Mouse (Mus musculus): ENCODE measurements around the gene Zfp260. TPM values are rescaled to one million over a fixed set of nuclear protein-coding genes. Genes with fewer than 3 reads are reported as not detected.
A peak's percentile ranks its signal among the peaks of the same experiment; 100 is the strongest.

The Zfp260 gene
- 148 and 151 TPM in 2 replicates for polyA plus RNA-seq (2016; fragmentation: Nextera tagmentation; extraction: Ambion mirVana)

DNA sequence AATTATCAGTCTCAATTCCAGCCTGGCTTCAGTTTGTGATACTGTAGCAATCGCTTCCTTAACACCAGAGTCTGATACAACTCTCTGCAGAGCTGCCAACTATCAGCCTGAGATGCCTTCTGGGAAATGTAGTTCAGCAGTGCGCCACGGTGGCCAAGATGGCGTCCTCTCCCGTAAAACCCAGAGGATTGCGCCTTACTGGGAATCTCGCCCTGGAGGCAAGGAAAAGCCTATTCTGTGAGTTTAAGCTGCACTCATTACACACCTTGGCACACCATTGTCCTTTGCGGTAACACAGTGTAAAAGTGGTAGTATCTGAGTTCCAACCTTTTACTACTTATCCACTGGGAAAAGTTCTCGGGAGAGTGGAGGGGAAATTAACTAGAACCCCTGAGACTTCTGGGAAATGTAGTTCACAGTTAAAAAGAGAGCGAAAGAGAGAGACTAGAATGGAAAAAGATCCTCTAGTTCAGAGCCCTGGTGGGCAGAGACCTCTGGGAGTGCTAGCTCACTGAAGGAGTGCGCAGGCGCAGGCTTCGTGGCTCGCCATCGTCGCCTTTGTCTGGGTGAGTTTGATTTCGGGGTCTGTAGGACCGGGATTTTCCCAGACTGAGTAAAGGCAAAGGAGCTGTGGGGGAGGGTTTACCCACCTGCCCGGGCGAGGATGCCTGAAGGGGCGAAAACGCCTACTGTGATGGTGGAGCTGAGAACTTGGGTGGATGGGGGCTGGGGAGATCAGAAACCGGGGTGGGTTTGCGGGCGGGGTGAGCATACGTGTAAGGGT lies at the start of gene Zfp260:
Gene Zfp260 (plus strand): TSS at position 132 of the 784 bp plus-strand sequence.
- H3K9ac ChIP-seq, result peak within 1 kb of the TSS; percentile 77
- WGBS, result under 1% methylated on average over 26 of the region's 26 CpGs
- peak within 1 kb of the TSS; percentile 58 for H3K4me3 ChIP-seq
- H3K36me3 ChIP-seq, result peaks cover 24% of the 10 kb centered on the region
- H3K4me1 ChIP-seq, result peaks cover 15% of the 10 kb centered on the region; the same call in 1 of the 2 replicates
- peak within 1 kb of the TSS; percentile 98 for H3K27ac ChIP-seq
- H3K9me3 ChIP-seq, result no peaks in the 10 kb centered on the region
- peak; percentile 81 for ATAC-seq (ENCODE audit: insufficient number of reproducible peaks, insufficient read depth, low FRiP score, low TSS enrichment)
- H3K27me3 ChIP-seq, result no peaks in the 10 kb centered on the region
- peak within 1 kb of the TSS; percentile 66 for H3K4me2 ChIP-seq (replicated peaks)

- peaks cover 6% of the 10 kb centered on the region; the same call in 1 of the 2 replicates for H3K4me1 ChIP-seq
- H3K4me3 ChIP-seq, result no peak overlapping the region
- H3K27ac ChIP-seq, result no peak overlapping the region
- no peaks in the 10 kb centered on the region for H3K9me3 ChIP-seq
- H3K4me2 ChIP-seq (replicated peaks), result no peak overlapping the region
- H3K36me3 ChIP-seq, result 0 out of 2 replicates have a peak, but pooled peaks cover 3% of the 10 kb centered on the region
- no peaks in the 10 kb centered on the region for H3K27me3 ChIP-seq
- no peak overlapping the region for H3K9ac ChIP-seq
- WGBS, result 92% methylated on average over 4 of the region's 4 CpGs
- no peak for ATAC-seq (ENCODE audit: insufficient number of reproducible peaks, insufficient read depth, low FRiP score, low TSS enrichment)
Observed at GRCm38 (mm10) chr7:30048126-30048525, 46.5 kb upstream of the Zfp260 start.

GRCm38 (mm10) chr7:30050882-30051548 lies 43.6 kb upstream of the Zfp260 start, which contains the start of gene Zfp14:
TSS of gene Zfp14 (minus strand) at chr7:30051380.
- ATAC-seq (ENCODE audit: insufficient number of reproducible peaks, insufficient read depth, low FRiP score, low TSS enrichment), result peak; percentile 96
- Histone ChIP-seq H3K9me3 (no peaks in the 10 kb centered on the region), H3K4me2 (replicated peaks) (peak within 1 kb of the TSS; percentile 88), H3K4me3 (peak within 1 kb of the TSS; percentile 79), H3K27ac (peak within 1 kb of the TSS; percentile 81), H3K9ac (peak within 1 kb of the TSS; percentile 85), H3K4me1 (peaks cover 9% of the 10 kb centered on the region; the same call in 1 of the 2 replicates), H3K36me3 (peaks cover 12% of the 10 kb centered on the region), H3K27me3 (no peaks in the 10 kb centered on the region)
- WGBS, result under 1% methylated on average over 40 of the region's 40 CpGs

GRCm38 (mm10) chr7:30053591-30053990 lies 41.0 kb upstream of the Zfp260 start:
- H3K27ac ChIP-seq, result peak overlapping the region; percentile 70; the same call in 1 of the 2 replicates
- no peak overlapping the region for H3K9ac ChIP-seq
- no peak overlapping the region for H3K4me3 ChIP-seq
- 12% methylated on average over 3 of the region's 3 CpGs for WGBS
- peaks cover 9% of the 10 kb centered on the region; the same call in 1 of the 2 replicates for H3K4me1 ChIP-seq
- H3K27me3 ChIP-seq, result no peaks in the 10 kb centered on the region
- no peak overlapping the region for H3K4me2 ChIP-seq (replicated peaks)
- H3K9me3 ChIP-seq, result no peaks in the 10 kb centered on the region
- ATAC-seq (ENCODE audit: insufficient number of reproducible peaks, insufficient read depth, low FRiP score, low TSS enrichment), result no peak
- H3K36me3 ChIP-seq, result peaks cover 26% of the 10 kb centered on the region

GRCm38 (mm10) chr7:30060341-30060740 lies 34.2 kb upstream of the Zfp260 start:
- H3K9me3 ChIP-seq, result no peaks in the 10 kb centered on the region
- no peak overlapping the region for H3K4me3 ChIP-seq
- H3K36me3 ChIP-seq, result peaks cover 58% of the 10 kb centered on the region
- H3K4me1 ChIP-seq, result no peaks in the 10 kb centered on the region
- no peak overlapping the region for H3K27ac ChIP-seq
- no peak for ATAC-seq (ENCODE audit: insufficient number of reproducible peaks, insufficient read depth, low FRiP score, low TSS enrichment)
- 79% methylated on average over 6 of the region's 6 CpGs for WGBS
- no peaks in the 10 kb centered on the region for H3K27me3 ChIP-seq
- no peak overlapping the region for H3K9ac ChIP-seq
- H3K4me2 ChIP-seq (replicated peaks), result no peak overlapping the region

GRCm38 (mm10) chr7:30062478-30062877 lies 32.1 kb upstream of the Zfp260 start:
- Histone ChIP-seq H3K4me1 (no peaks in the 10 kb centered on the region), H3K9ac (no peak overlapping the region), H3K9me3 (no peaks in the 10 kb centered on the region), H3K4me2 (replicated peaks) (no peak overlapping the region), H3K27me3 (no peaks in the 10 kb centered on the region), H3K36me3 (peaks cover 52% of the 10 kb centered on the region), H3K27ac (no peak overlapping the region), H3K4me3 (no peak overlapping the region)
- WGBS, result 88% methylated on average over 5 of the region's 5 CpGs
- ATAC-seq (ENCODE audit: insufficient number of reproducible peaks, insufficient read depth, low FRiP score, low TSS enrichment), result no peak

- Histone ChIP-seq H3K9me3 (no peaks in the 10 kb centered on the region), H3K9ac (no peak overlapping the region), H3K27ac (no peak overlapping the region), H3K4me2 (replicated peaks) (no peak overlapping the region), H3K27me3 (no peaks in the 10 kb centered on the region), H3K4me3 (no peak overlapping the region), H3K36me3 (peaks cover 52% of the 10 kb centered on the region), H3K4me1 (no peaks in the 10 kb centered on the region)
- ATAC-seq (ENCODE audit: insufficient number of reproducible peaks, insufficient read depth, low FRiP score, low TSS enrichment), result no peak
- 81% methylated on average over 5 of the region's 5 CpGs for WGBS
Observed at GRCm38 (mm10) chr7:30064622-30065021, 30.0 kb upstream of the Zfp260 start.

DNA sequence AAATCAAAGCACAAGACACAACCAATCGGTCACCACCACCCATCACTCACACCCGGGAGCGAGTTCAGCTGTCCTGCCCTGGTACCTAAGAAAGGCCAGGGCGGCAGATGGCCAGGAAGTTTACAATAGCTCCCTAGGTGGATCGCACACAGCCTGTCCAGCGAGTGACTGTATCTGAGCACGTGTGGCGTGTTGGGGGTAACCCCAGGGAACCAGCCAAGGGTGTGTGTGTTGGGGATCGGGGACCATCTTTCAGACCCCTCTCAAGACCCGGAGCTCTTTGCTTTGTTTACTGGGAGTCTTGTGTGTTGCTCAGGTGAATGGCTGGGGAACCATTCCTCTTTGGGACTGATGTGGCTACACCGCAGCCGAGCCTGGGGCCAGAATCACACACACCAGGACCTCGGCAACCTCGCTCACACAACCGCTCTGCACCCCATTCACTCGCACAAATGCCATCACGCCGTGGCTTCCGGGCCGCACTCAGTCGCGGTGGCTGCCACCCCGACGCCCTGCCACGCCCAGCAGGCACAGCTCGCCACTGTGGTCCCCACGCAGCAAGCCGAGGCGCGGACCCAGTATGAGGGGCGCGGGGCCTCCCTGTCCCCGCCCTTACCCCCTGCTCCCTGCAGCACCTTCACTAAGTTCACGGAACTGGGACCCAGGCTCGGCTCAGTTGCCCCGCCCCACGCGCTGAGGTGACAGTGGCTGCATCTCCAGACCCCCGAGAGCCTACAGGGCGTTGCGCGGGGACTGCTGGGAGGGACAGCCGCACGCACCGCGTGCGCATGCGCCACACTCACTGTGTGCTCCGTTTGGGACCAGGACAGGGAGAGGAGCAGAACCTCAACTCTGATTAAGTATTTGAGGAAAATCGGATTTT lies 22.2 kb upstream of the Zfp260 start, which contains the start of gene Zfp82:
Gene Zfp82 (minus strand): TSS at position 755 of the 883 bp plus-strand sequence.
- H3K36me3 ChIP-seq, result peaks cover 32% of the 10 kb centered on the region
- peak within 1 kb of the TSS; percentile 85 for H3K4me2 ChIP-seq (replicated peaks)
- H3K9ac ChIP-seq, result peak within 1 kb of the TSS; percentile 78
- no peaks in the 10 kb centered on the region for H3K27me3 ChIP-seq
- peak within 1 kb of the TSS; percentile 78 for H3K4me3 ChIP-seq
- peak; percentile 68 for ATAC-seq (ENCODE audit: insufficient number of reproducible peaks, insufficient read depth, low FRiP score, low TSS enrichment)
- peak within 1 kb of the TSS; percentile 60; the same call in 1 of the 2 replicates for H3K27ac ChIP-seq
- whole genome bisulfite sequencing, result under 1% methylated on average over 50 of the region's 50 CpGs
- H3K9me3 ChIP-seq, result no peaks in the 10 kb centered on the region
- H3K4me1 ChIP-seq, result no peaks in the 10 kb centered on the region

- Histone ChIP-seq H3K9ac (no peak overlapping the region), H3K4me1 (peaks cover 21% of the 10 kb centered on the region), H3K4me2 (replicated peaks) (no peak overlapping the region), H3K27me3 (no peaks in the 10 kb centered on the region), H3K36me3 (peaks cover 40% of the 10 kb centered on the region), H3K27ac (no peak overlapping the region), H3K4me3 (no peak overlapping the region), H3K9me3 (peaks cover 5% of the 10 kb centered on the region; the same call in 1 of the 2 replicates)
- no peak for ATAC-seq (ENCODE audit: insufficient number of reproducible peaks, insufficient read depth, low FRiP score, low TSS enrichment)
- 94% methylated on average over 9 of the region's 9 CpGs for WGBS
Observed at GRCm38 (mm10) chr7:30086524-30086923, 8.1 kb upstream of the Zfp260 start.

DNA sequence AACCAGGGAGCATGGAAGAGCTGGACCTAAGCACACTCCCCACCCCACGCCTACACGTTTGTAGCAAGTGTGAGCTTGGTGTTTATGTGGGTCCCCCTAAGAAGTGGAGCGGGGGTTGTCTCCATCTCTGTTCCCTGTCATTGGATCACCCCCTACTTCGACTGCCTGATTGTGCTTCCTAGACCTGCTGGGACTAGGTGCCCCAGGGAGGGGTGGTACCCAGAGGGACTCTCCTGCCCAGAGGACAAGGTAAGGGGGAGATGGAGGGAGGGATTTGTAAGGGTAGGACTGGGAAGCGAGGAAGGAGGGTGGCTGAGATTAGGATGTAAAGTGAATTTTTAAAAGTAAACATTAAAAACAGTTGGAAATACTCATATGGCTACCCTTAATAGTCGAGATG lies 5.2 kb upstream of the Zfp260 start:
- H3K27me3 ChIP-seq, result no peaks in the 10 kb centered on the region
- no peak for ATAC-seq (ENCODE audit: insufficient number of reproducible peaks, insufficient read depth, low FRiP score, low TSS enrichment)
- H3K9me3 ChIP-seq, result peaks cover 5% of the 10 kb centered on the region; the same call in 1 of the 2 replicates
- peak overlapping the region; percentile 74 for H3K9ac ChIP-seq
- H3K4me3 ChIP-seq, result peak overlapping the region; percentile 70
- H3K4me2 ChIP-seq (replicated peaks), result peak overlapping the region; percentile 83
- H3K4me1 ChIP-seq, result peaks cover 27% of the 10 kb centered on the region
- WGBS, result 6% methylated on average over 6 of the region's 6 CpGs
- H3K36me3 ChIP-seq, result peaks cover 26% of the 10 kb centered on the region
- H3K27ac ChIP-seq, result peak overlapping the region; percentile 87; the same call in 1 of the 2 replicates
